Mouse (Mus musculus) MN1 (cell line): Measurements from ENCODE around the gene Plxnb2.

Source experiments
- DNase-seq: peaks from one replicate; pipeline ENCODE4 v3.0.0-alpha.2; 2016; ENCODE audit warnings: low spot score

The Plxnb2 gene

GRCm38 (mm10) chr15:89127364-89127940, 53.1 kb downstream of the Plxnb2 start:
- DNase-seq = no peak

GRCm38 (mm10) chr15:89126622-89127021, 54.0 kb downstream of the Plxnb2 start:
- DNase-seq = no peak

GRCm38 (mm10) chr15:89125351-89125750, 55.2 kb downstream of the Plxnb2 start:
- DNase-seq = no peak

GRCm38 (mm10) chr15:89124312-89124711, 56.3 kb downstream of the Plxnb2 start:
- no peak for DNase-seq

GRCm38 (mm10) chr15:89123595-89123994, 57.0 kb downstream of the Plxnb2 start:
- DNase-seq = no peak

- peak; percentile 96 for DNase-seq
Measured at GRCm38 (mm10) chr15:89122649-89123366, 57.8 kb downstream of the Plxnb2 start, which contains the start of gene Tubgcp6. Gene Tubgcp6, minus strand, starts transcription at chr15:89123112.

- no peak for DNase-seq
Measured at GRCm38 (mm10) chr15:89118007-89118406, 62.6 kb downstream of the Plxnb2 start.

- peak; percentile 92 for DNase-seq
Measured at GRCm38 (mm10) chr15:89110147-89110546, 70.4 kb downstream of the Plxnb2 start.

GRCm38 (mm10) chr15:89106976-89107375, 73.6 kb downstream of the Plxnb2 start:
- no peak for DNase-seq

GRCm38 (mm10) chr15:89106073-89106472, 74.5 kb downstream of the Plxnb2 start:
- no peak for DNase-seq
